Mouse (Mus musculus) adrenal gland, postnatal 25 days (tissue): ENCODE measurements at regions not wholly inside any gene's neighbourhood (a gene's known extent, or its start where the extent isn't known, plus 50 kb on each side); places are given as distances from the start of the nearest gene placed in this dataset.

ENCODE experiments used
- DNase-seq: peaks from one replicate; pipeline ENCODE4 v3.0.0; 2021; ENCODE audit warnings: mixed read lengths

DNA sequence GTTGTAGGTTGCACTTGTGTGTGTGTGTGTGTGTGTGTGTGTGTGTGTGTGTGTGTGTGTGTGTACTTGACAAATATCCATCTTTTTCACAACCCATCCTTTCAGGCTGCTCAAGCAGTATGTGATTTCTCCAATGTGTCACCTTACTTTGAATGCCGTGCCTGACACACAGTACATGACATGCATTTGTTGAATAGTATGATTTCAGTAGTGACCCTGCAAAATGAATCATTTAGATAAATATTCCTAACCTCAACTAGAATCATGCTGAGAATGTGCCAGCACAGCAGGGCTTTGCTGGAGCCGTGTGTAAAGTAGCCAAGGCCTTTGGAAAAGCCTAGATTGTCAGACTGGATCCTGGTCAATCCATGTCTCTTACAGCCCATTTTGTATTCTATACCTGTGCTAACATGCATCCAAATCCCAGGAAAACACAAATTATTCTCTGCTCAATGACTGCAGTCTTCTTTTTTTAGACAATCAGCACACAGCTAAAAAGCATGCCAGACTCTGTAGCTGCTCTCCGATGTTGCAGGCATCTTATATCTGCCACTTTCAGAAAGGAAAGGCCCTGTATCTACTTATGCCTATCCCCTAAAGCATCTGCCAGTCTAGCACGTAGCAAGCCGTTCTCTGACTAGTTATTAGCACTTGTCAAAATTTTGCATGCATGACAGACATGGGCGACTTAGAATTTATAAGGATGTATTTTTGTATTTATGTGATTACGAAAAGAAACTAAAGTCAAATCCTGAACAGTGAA, 60.0 kb upstream of the Gpr141 start:
- no peak for DNase-seq

- DNase-seq = no peak
Measured at GRCm38 (mm10) chr13:19882889-19883288, 58.8 kb upstream of the Gpr141 start.

DNA sequence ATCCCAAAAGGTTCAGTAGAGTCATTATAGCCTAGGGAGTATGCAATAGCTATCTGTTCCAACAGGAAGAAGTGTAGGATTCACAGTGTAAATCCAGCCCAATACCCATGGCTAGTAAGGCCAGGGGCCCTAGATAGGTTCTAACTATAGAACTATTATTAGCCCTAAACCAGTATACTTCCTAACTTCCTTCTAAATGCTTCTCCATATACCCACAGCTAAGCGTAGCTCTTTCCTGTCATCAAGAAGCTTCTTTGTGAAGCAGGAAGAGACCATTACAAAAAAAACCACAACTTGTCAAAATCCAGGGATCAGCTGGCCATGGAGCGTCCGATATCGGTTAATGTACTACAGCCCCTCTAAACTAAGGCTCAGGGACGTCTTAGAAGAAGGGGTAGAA, 57.7 kb upstream of the Gpr141 start:
- DNase-seq = no peak

DNA sequence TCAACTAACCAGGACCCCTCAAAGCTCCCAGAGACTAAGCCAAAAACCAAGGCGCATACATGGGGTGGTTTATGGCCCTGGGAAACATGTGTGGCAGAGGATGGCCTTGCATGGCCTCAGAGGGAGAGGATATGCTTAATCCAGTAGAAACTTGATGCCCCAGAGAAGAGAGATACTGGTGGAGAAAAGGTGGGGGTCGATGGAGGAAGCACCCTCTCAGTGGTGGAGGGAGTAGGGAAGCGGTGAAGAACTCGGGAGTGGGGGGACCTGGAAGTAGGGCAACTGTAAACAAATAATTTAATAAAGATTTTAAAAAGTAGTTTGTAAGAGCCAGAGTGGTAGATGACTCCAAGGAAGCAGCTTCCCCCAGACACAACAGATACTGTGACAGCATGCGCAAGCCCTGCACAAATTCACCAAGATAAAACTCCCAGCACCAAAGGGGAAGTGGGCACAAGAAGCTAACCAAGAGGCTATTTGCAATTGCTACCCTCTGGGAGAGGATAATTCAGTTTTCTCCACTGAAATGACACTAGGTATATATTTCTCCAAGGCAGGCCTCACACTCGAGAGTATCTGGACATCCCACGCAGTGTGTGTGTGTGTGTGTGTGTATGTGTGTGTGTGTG, 50.7 kb upstream of the Gpr141 start:
- DNase-seq = no peak
